Mouse (Mus musculus) stomach, embryonic 14.5 days (tissue): Measurements from ENCODE around the gene Oprd1. TPM values are rescaled to one million over a fixed set of nuclear protein-coding genes. Genes with fewer than 3 reads are reported as not detected.

Source experiments
- ATAC-seq: fragments of 200-750 bp; cut with Nextera tagmentation; 2 replicates; pipeline ENCODE4 v1.8.0; 2017; ENCODE audit warnings: low read depth, moderate TSS enrichment; ENCODE audit not compliant: insufficient number of reproducible peaks, insufficient read depth, low FRiP score
- H3K27ac ChIP-seq: fragments of 300-500 bp; sonication (generic); 2 replicates; pipeline ENCODE4 v1.5.1; 2014; ENCODE audit warnings: mild to moderate bottlenecking, low read length, moderate library complexity, mixed read lengths
- H3K27me3 ChIP-seq: fragments of 300-500 bp; sonication (generic); 2 replicates; pipeline ENCODE4 v1.6.1; 2014; ENCODE audit warnings: low read length, control low read depth, mixed read lengths; ENCODE audit not compliant: control insufficient read depth, insufficient read depth
- H3K36me3 ChIP-seq: fragments of 300-500 bp; sonication (generic); 2 replicates; pipeline ENCODE4 v1.6.1; 2014; ENCODE audit warnings: mild to moderate bottlenecking, control low read depth, low read length, moderate library complexity, mixed read lengths; ENCODE audit not compliant: control insufficient read depth, insufficient read depth
- H3K4me1 ChIP-seq: fragments of 300-500 bp; sonication (generic); 2 replicates; pipeline ENCODE4 v1.6.1; 2014; ENCODE audit warnings: low read length, control low read depth, mixed read lengths; ENCODE audit not compliant: control insufficient read depth, insufficient read depth
- H3K4me2 ChIP-seq: fragments of 300-500 bp; sonication (generic); replicated peaks from 2 replicates; pipeline ENCODE4 v1.6.1; 2014; ENCODE audit warnings: low read depth, low read length, control low read depth
- H3K4me3 ChIP-seq: fragments of 300-500 bp; sonication (generic); 2 replicates; pipeline ENCODE4 v1.5.1; 2014; ENCODE audit warnings: low read depth, low read length, control low read depth
- H3K9ac ChIP-seq: fragments of 300-500 bp; sonication (generic); replicated peaks from 2 replicates; pipeline ENCODE4 v1.6.1; 2014; ENCODE audit warnings: low read depth, mild to moderate bottlenecking, control low read depth, low read length, moderate library complexity, mixed read lengths
- H3K9me3 ChIP-seq: fragments of 300-500 bp; sonication (generic); 2 replicates; pipeline ENCODE4 v1.6.1; 2016; ENCODE audit warnings: low read depth, low read length, control low read depth; ENCODE audit not compliant: control insufficient read depth
- WGBS: fragments of 180-500 bp; shearing (Covaris S2); extraction: QIAGEN DNeasy Blood & Tissue Kit; methylation state at CpG from one replicate; pipeline ENCODE4 v1.1.7; 2014; 5-methylcytosine and 5-hydroxymethylcytosine counted together
- polyA plus RNA-seq: library from polyadenylated mRNA; unstranded; fragments of >200 nt; fragmentation: Nextera tagmentation; extraction: Ambion mirVana; gene quantifications from 2 replicates; pipeline ENCODE4 v1.2.1, GENCODE M21; 2014

Gene Oprd1
- polyA plus RNA-seq, 1 experiment from 2014 or later = 0.07 TPM

DNA sequence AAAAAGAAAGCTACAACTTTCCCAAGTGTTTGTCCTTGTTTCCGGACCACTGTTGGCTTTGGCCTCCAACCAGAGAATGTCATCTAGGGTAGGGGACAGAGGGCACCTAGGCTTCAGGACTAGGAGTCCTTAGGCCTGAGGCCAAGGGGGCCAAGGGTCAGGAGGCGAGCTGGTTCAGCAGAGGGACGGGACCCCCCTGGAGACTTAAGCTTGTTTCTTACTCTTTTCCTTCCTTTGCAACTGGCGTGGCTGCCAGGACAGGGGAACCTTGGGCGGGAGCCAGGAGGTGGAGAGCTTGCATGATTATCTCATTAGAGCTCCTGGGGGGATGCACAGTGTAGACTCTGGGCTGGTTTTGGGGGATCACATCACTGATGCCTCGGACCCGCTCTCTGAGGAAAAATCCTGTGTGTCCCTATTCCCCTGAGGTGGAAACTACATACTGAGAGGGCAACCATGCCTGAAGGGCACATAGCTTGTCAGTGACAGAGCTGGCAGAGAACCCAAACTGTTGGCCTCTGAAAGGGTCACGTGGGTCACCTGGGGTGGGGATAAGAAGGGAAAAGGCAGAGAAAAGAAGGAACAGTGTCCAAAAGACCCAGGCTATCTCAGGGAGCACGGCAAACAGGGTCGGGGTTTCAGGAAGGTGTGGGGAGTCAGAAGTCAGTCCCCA, 78.0 kb downstream of the Oprd1 start:
- no peak overlapping the region for H3K4me3 ChIP-seq
- ATAC-seq = no peak
- H3K4me1 ChIP-seq = no peaks in the 10 kb centered on the region
- H3K27me3 ChIP-seq = no peaks in the 10 kb centered on the region
- no peak overlapping the region for H3K9ac ChIP-seq
- WGBS = 73% methylated on average over 10 of the region's 10 CpGs
- H3K27ac ChIP-seq = no peak overlapping the region
- H3K9me3 ChIP-seq = no peaks in the 10 kb centered on the region
- no peaks in the 10 kb centered on the region for H3K36me3 ChIP-seq
- no peak overlapping the region for H3K4me2 ChIP-seq

DNA sequence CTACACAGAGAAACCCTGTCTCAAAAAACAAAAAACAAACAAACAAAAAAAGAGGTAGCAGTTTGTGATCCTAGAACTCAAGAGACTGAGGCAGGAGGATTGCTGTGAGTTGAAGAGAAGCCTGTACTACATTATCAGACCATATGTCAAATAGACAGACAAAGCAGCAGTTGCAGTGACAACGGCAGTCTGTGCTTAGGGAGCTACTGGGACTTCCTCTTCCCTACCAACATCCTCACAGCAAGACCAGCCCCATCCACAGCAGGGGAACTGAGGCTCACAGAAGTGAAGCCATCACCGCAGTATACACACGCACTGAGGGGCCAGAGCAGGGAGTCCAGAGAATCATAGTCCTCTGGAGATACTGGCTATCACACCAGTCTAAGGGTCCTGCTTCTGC, 78.7 kb downstream of the Oprd1 start:
- Histone ChIP-seq H3K27me3 (no peaks in the 10 kb centered on the region), H3K36me3 (no peaks in the 10 kb centered on the region), H3K4me1 (no peaks in the 10 kb centered on the region), H3K9me3 (no peaks in the 10 kb centered on the region), H3K4me2 (no peak overlapping the region), H3K9ac (no peak overlapping the region), H3K27ac (no peak overlapping the region), H3K4me3 (no peak overlapping the region)
- ATAC-seq = no peak
- 68% methylated on average over 3 of the region's 3 CpGs for WGBS

DNA sequence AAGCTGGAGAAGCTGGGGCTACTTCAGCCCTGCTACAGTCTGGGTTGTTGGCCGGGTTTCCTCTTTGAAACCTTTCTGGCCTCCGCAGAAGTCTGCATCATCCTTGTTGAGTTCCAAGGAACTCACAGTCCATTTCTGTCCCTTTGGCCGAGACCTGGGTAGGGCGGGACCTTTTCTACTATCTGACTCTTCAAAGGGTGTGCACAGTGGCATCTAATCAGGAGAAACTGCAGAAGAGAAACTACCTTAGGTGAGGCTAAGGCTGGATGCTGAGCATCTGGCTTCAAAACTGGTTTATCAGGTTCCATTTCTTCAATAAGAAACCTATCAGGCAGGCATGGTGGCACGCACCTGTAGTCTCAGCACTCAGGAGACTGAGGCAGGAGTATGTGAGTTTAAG, 79.7 kb downstream of the Oprd1 start:
- no peaks in the 10 kb centered on the region for H3K27me3 ChIP-seq
- H3K4me3 ChIP-seq = no peak overlapping the region
- 82% methylated on average over 5 of the region's 5 CpGs for WGBS
- H3K4me1 ChIP-seq = no peaks in the 10 kb centered on the region
- no peak overlapping the region for H3K9ac ChIP-seq
- H3K9me3 ChIP-seq = no peaks in the 10 kb centered on the region
- no peak overlapping the region for H3K27ac ChIP-seq
- H3K36me3 ChIP-seq = no peaks in the 10 kb centered on the region
- H3K4me2 ChIP-seq = no peak overlapping the region
- ATAC-seq = 0 out of 2 replicates have a peak, but pooled peaks have one; percentile 21

DNA sequence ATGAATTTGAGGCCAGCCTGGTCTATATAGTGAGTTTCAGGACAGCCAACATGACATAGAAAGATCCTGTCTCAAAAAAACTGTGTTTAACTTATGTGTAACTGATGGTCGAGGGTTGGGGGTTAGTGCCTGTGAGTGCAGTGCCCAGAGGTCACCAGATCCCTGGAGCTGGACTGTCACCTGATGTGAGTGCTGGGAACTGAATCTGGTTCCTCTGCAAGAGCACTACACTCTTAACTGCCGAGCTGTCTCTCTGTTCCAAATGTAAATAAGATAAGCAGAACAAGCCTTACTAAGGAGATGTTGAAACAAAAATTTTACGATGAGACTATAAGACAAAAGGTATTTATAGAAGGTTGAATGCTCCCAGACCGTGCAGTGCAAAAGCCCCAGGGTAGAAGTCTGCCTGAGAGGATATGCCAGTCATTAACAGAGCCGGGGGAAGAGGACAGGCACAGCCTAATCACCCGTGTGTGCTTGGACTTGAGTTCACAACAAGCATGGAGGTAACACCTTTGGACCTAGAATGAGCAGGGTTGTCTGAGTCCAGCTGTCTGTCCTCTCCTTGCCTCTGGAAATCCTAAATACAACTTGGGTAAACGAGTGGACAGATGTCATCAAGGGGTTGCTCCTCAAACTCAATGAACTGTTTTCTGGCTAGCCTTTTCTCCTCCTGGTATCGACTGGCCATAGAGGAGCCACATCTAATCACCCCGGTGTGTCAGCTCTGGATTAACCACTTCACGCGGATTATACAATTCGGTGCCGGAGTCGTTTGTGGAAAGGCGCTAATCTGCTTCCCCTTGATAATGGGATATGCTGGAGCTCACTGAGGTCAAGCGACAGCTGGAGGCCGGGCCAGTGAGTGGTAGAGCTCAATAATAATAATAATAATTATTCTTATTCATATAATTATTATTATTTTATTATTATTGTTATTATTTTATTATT, 81.1 kb downstream of the Oprd1 start:
- Histone ChIP-seq H3K4me1 (no peaks in the 10 kb centered on the region), H3K4me3 (no peak overlapping the region), H3K9ac (no peak overlapping the region), H3K27me3 (no peaks in the 10 kb centered on the region), H3K4me2 (no peak overlapping the region), H3K27ac (no peak overlapping the region), H3K9me3 (no peaks in the 10 kb centered on the region), H3K36me3 (no peaks in the 10 kb centered on the region)
- ATAC-seq = no peak
- 65% methylated on average over 17 of the region's 17 CpGs for WGBS

DNA sequence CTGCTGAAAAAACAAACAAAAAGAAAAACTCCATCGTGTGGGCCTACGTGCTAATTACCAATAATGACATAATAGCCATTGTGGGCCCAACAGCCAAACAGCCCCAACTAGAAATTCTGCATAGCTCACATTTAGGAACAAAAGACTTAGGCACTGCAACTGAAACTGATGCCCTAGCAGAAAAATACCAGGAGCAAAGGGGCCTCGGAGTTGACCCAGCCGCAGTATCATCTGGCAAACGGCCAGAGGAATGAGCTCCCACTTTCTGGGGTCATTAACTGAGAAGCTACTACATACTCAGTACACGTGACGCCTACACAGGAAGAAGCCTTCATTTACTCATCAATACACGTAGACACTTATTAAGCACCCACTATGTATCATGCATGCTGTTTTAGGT, 82.0 kb downstream of the Oprd1 start:
- Histone ChIP-seq H3K36me3 (no peaks in the 10 kb centered on the region), H3K9me3 (no peaks in the 10 kb centered on the region), H3K4me2 (no peak overlapping the region), H3K4me1 (no peaks in the 10 kb centered on the region), H3K4me3 (no peak overlapping the region), H3K27me3 (no peaks in the 10 kb centered on the region), H3K27ac (no peak overlapping the region), H3K9ac (no peak overlapping the region)
- ATAC-seq = no peak
- 58% methylated on average over 8 of the region's 8 CpGs for WGBS

Other genes with a start within 250 kb of the Oprd1 start
- 0.71 and 1.4 TPM in 2 replicates for gene Tmem200b, start 222.7 kb downstream of the Oprd1 start, polyA plus RNA-seq
- gene Gm10300, start 69.8 kb downstream of the Oprd1 start, polyA plus RNA-seq = 0.14 and 0.27 TPM in 2 replicates
- 55.0 and 57.3 TPM in 2 replicates for gene Epb41, start 69.2 kb downstream of the Oprd1 start, polyA plus RNA-seq
- 114 TPM in 2 replicates for gene Ythdf2, start 67.8 kb upstream of the Oprd1 start, polyA plus RNA-seq
- 34.2 and 37.4 TPM in 2 replicates for gene Gmeb1, start 117.1 kb upstream of the Oprd1 start, polyA plus RNA-seq
- gene Taf12, start 129.9 kb upstream of the Oprd1 start, polyA plus RNA-seq = 34.8 and 36.2 TPM in 2 replicates
- gene Rab42, start 158.9 kb upstream of the Oprd1 start, polyA plus RNA-seq = 2.2 and 2.6 TPM in 2 replicates
- 68.3 and 74.8 TPM in 2 replicates for gene Trnau1ap, start 185.1 kb upstream of the Oprd1 start, polyA plus RNA-seq
- gene Rcc1, start 209.1 kb upstream of the Oprd1 start, polyA plus RNA-seq = 45.3 and 45.5 TPM in 2 replicates